Mouse (Mus musculus) right cerebral cortex, adult 18-20 months (tissue): ENCODE measurements around the gene Mpp3.

Experiments
- DNase-seq: peaks from one replicate; pipeline ENCODE4 v3.0.0; 2022; ENCODE audit warnings: mixed read lengths

Gene Mpp3

DNA sequence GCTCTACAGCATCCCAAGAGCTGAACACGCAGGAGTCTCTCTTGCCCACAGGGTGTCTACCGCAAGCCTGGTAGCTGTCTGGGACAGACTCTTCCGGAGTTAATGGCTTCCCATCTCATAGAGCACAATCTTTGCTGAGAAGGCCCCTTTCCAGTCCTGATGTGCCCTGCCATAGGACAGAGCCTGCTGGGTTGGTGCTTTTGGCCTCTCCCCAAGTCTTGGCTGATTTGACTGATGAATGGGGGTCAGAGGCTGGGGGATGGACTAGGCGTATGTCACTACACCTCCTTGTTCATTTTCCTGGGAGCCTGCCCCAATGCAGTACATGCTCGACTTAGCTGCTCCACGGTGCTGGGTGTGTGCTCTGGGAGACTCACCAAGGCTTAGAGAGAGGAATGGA, 9.5 kb upstream of the Mpp3 start:
- no peak for DNase-seq

DNA sequence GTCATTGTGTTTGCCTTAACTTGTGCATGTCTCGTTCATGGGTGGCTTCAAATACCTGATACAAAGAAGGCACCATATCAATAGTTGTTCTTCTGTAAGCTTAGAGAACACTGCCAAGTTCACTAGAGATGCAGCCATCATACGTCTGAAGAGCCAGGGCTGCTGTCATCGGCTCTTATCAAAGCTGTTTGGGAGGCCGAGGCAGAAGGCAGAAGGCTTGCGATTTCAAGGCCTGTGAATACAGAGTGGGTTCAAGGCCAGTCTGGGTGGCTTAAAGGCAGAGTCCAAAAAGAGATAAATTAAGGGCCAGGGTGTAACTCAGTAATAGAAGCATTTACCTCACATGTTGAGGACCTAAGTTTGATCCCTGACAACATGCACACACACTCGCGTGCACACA, 8.1 kb upstream of the Mpp3 start:
- DNase-seq = no peak

DNA sequence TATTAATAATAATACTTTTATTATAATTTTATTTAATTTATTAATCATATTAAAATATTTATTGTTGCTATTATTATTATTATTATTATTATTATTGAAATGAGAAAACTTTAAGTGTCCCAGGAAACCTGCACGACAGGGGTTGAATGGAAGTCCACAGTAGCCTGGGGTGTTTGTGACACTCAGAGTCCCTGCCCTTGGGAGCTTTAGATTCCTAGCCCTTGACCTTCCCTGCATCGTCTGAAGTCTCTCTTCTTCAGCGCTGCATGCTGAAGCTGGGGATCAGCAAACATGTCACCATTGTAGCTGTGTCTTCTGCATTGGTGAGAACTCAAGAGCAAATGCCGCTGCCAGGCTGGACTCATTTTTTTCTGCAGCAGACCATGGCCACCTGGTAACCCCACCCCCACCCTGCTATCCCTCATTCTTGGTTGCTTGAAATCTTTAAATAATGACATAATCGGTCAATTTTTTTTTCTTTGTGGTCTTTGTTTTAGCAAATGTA, 7.2 kb upstream of the Mpp3 start:
- DNase-seq = no peak

DNA sequence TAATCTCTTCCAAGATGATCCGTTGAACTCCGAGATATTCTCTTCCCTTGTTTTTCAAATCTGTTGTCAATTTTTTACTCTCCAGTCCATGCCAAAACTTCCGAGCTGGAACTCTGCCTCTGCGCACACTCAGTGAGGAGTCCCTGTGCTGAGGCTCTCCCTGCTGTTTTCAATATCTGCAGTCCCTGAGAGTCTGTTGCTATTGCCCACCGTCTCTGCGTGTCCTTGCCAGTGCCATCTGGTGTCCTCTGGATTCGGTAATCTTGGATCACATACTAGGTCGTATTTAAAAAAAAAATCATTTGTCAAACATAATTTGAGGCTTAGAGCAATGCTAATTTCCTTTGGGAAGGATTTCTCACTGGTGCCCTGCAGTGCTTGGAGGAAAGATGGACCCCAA, 6.6 kb upstream of the Mpp3 start:
- no peak for DNase-seq

- DNase-seq = no peak
These were observed 4.9 kb upstream of the Mpp3 start for GRCm38 (mm10) chr11:102033055-102033591.

- DNase-seq = peak; percentile 72
These were observed 2.9 kb upstream of the Mpp3 start for GRCm38 (mm10) chr11:102031149-102031548.

DNA sequence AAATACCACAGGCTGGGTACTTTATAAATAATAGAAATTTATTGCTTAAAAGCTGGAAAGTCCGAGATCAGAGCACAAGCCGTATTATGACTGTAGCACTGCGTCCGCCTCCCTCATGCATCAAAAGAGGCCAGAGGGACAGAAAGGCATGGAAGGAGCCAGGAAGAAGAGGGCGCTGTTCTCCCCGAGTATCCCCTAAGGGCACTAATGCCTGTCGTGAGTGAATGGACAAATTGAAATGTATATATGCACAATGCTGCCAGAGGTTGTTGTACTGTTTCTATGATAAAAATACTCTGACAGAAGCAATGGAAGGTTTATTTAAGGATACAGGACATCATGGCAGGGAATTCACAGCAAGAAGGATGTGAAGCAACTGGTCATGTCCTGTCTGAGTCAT, 1.7 kb upstream of the Mpp3 start:
- no peak for DNase-seq

- no peak for DNase-seq
These were observed 1.0 kb upstream of the Mpp3 start for GRCm38 (mm10) chr11:102029304-102029703.

GRCm38 (mm10) chr11:102027361-102028017, 772 bp downstream of the Mpp3 start:
- DNase-seq = no peak

DNA sequence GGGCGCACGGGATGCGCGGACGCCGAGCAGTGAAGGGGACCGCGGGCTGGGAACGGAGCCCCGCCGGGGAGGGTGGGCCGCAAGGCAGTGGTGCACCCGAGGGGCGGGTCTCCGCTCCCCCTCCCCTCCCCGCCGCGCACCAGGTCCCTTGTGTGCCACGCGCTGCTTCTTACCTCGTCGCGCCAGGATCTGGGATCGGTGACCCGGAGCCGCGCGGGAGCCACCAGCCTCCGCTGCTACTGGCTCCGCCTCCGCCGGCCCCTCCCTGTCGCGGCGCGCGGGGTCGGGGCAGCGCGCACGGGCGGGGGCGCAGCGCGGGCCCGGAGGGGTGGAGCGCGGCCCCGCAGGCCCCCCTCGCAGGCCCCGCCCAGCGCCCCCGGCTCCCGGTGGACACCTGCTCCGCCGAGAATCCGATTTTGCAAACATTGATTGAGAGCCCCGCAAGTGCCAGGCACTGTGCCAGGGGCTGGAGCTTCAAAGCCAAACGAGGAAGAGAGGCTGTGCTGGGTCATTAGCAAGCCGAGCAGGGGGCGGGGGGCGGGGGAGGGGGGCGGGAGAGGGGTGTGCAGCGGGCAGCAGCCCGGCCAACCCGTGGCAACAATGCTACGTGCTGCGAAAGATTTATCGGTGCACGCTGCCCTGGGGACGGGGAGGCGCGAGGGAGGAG, 1.4 kb downstream of the Mpp3 start:
- peak; percentile 76 for DNase-seq

DNA sequence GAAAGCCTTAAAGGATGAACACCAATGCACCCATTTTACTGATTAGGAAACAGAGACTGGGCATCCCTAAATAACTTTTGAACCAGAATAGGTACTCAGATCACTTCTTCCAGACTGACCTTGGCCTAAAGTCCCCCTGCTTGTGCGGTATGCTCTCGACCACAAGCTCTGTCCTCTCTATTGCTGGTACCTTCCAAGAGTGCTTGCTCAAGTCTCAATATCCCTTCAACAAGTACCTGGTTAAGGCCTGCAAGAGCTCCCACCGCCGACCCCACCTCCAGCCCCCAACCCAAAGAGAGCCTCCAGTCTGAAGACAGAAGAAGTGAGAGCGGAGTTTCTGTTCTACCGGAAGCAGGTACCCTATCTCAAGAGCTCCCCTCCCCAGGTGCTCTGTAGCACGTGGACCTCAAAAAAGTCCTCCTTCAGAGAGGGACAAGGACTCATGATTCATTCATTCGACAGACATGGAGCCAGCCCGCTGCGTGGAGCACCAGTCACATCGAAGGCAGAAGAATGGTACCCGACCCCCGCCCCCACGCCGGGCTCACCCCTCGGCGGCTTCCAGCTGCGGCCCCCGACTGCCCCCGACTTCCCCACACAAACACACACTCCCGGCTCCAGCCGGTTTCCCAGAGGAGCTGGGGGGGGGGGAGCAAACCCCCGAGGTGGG, 2.1 kb downstream of the Mpp3 start:
- DNase-seq = peak; percentile 46

GRCm38 (mm10) chr11:102025354-102025753, 2.9 kb downstream of the Mpp3 start:
- no peak for DNase-seq

DNA sequence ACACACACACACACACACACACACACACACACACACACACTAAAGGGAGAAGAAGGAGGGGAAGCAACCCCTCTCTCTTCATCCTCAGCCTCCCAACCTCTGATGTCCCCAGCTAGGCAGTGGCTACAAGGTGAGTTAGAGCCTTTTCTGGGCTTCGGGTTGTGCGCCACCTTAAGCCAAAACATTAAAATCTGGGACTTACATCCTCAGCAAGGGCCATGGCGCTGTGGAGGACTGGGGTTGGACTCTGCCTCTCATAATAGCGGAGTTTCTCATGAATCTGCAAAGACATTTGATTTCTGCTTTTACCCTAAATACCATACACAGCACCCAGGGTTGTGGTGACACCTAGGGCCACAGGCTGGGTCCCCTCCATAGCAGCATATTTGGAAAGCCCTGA, 3.4 kb downstream of the Mpp3 start:
- DNase-seq = no peak

DNA sequence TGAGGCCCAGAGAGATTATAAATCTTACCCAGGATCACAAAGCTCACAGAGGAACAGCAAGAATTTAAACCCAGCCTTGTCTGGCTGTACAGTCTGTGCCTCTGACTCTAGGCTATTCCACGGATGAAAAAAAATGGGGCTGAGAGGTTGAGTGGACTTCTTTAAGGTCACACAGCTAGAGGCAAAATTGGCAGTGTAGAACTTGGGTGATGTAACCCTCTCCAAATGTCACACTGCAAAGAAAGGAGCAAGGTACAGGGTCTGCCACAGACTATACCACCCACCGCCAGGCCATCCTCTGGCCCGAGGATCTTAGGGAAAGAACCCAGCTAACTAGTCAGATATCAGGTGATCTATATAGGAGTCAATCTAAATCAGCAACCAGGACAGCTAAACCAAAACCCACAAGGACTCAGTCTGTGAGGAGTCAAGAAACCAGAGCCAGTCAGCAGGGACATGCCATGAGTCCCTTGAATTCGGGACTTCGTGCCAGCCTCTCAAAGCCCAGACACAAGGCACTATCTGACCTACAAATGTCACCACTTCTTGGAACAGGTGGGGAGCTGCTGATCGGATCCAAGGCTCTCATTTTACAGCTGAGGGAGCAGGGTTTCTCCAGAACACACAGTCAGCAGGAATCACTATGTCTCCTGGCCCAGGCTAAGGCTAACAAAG, 4.0 kb downstream of the Mpp3 start:
- DNase-seq = no peak

DNA sequence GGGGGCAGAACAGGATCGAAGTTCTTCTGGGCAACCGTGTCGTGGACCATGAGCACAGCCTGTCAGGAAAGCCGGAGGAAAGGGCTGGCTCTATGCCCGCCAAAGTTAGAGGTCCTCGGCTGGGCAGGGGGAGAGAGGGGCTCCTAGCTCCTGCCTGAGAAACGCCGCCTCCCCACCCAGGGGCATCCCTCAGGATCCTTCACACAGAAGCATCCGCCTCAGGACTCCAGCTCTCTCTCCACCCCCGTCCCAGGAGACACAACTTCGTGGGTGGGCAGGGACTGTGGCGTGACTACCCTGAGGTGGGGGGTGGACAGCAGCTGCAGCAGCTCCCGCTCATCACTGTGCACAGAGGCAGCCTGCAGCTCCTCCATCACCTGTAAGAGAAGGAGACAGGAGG, 4.9 kb downstream of the Mpp3 start:
- peak; percentile 87 for DNase-seq

DNA sequence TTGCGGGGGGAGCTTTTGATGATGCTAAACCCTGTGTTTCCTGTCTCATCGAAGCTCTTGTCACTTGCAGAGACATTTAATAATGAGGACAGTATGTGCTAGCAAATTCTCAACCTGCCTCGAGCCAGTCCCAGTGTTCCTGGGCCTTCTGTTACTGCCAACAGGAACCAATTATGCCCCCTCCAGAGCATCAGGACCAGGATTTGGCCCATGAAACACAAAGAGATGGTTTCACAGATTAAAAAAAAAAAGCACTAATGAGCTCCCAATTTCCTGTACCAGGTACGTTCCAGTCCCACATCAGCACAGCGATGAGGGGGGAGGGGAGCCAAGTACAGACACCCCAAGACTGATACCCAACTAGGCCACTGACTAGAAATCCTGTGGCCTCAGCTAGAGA, 7.1 kb downstream of the Mpp3 start:
- no peak for DNase-seq

GRCm38 (mm10) chr11:102019736-102020135, 8.5 kb downstream of the Mpp3 start:
- DNase-seq = no peak

DNA sequence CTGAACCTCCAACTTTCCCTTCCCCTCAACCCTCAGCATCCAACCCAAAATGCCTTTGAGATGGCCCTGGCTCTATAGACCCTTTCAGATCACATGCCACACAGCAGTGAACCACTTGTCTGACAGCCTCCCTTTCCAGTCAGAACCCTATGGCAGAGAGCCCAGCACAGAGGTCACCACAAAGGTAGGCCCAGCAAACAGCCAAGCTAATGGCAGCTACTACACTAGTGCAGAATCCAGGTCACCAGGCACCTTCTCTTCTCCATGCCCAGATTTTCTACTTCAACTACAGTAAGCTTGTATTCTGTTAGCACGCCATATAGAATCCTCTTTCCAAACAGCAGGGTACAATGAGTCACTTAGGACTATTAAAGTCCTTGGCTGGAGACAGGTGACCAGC, 12.1 kb downstream of the Mpp3 start:
- DNase-seq = no peak

DNA sequence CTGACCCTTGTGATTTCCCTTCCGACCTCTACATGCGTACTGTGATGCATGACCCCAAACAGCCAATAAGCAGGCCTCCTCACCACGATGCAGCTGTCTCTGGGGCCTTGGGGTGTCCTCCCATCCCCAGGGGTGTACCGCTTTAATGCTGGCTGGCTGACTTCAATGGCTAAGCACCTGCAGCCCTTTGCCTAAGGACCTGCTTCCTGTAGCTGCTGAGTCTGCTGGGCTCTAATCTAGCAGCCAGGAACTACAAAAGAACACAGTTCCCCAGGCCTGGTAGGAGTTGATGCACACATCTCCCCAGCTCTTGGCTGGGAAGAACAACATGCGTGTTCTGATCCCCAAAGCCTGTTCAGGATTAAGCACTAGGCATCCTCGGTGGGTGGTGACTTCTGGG, 12.8 kb downstream of the Mpp3 start:
- DNase-seq = no peak

DNA sequence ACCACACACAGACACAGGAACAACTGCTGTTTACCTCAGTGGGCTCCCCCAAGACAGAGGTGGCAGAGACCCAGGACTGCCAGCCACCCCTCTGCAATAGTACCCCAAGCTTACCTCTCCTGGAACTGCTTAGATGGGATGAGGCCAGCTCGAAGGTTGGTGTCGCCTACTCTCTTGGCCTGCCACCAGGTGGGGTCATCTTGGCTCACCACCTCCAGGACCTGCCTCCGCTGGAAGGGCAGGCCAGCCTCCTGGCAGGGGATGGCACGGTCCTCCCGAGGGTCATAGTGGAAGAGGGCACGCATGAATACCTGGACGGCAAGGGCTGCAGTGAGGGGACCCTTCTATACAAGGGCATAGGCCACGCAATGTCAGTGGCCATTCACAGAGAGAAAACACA, 15.1 kb downstream of the Mpp3 start:
- no peak for DNase-seq

DNA sequence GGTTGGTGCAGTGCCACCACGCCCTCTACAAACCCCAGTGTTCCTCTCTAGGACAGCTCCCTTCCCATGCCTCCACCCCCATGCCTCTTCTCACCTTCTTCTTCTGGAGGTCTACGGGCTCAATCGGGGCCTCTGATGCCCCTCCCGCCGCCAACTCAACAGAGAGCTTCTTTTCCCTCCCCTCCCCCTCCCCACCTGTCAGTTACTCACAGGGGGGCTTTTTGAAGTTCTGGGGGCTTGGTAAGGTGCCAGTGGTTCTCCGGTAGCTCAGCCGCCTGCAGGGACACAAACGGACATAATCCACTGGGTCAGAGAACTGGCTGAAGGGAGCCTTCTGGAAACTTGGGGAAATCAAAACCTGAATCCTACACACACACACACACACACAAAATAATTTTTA, 16.8 kb downstream of the Mpp3 start:
- DNase-seq = no peak

DNA sequence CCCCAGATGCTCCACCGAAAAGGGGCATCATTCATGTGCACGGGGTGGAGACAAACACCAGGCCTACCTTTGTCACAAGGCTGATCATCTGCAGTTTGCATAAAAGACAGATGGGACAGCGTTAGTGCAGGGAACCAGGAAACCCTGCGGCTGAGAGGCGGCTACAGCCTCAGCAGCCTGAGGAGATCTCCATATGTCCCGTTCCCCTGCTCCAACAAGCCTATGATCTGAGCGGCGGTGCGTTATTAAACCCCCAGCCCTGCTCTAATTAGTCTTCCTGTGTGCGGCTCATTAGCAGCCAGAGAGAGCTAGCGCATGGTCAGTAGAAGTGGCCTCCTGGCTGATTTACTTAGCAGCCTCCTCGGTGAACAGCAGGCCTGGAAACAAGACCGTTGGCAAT, 18.1 kb downstream of the Mpp3 start:
- no peak for DNase-seq

- no peak for DNase-seq
These were observed 19.2 kb downstream of the Mpp3 start for GRCm38 (mm10) chr11:102008954-102009637.
